Mouse (Mus musculus) myocyte (in vitro differentiated cells): ENCODE data around the gene Mertk. TPM values are rescaled to one million over a fixed set of nuclear protein-coding genes. Genes with fewer than 3 reads are reported as not detected.

ENCODE experiments used
- H3K27me3 ChIP-seq: one replicate; pipeline ENCODE4 v1.6.1; 2011; ENCODE audit not compliant: control insufficient read depth, insufficient read depth, insufficient read length
- H3K36me3 ChIP-seq: one replicate; pipeline ENCODE4 v1.6.1; 2011; ENCODE audit not compliant: control insufficient read depth, insufficient read depth
- H3K4me2 ChIP-seq: one replicate; pipeline ENCODE4 v1.6.1; 2011; ENCODE audit warnings: low read depth, control low read depth
- H3K4me3 ChIP-seq: one replicate; pipeline ENCODE4 v1.5.1; 2011; ENCODE audit warnings: mild to moderate bottlenecking, control low read depth, moderate library complexity
- H3K79me2 ChIP-seq: one replicate; pipeline ENCODE4 v1.6.1; 2011; ENCODE audit not compliant: control insufficient read depth, insufficient read depth
- H3ac ChIP-seq: one replicate; pipeline ENCODE4 v1.6.1; 2011; ENCODE audit not compliant: control insufficient read depth, insufficient read length
- CEBPB ChIP-seq: IDR thresholded peaks from 2 replicates; pipeline ENCODE4 v1.6.1; 2011; ENCODE audit warnings: mild to moderate bottlenecking, moderate library complexity; ENCODE audit not compliant: poor library complexity, insufficient read depth, severe bottlenecking
- E2F4 ChIP-seq: IDR thresholded peaks from one replicate; pipeline ENCODE4 v1.6.1; 2011; ENCODE audit warnings: mild to moderate bottlenecking, control low read depth, moderate library complexity; ENCODE audit not compliant: insufficient read depth
- MAX ChIP-seq: IDR thresholded peaks from one replicate; pipeline ENCODE4 v1.6.1; 2011; ENCODE audit warnings: low read depth, mild to moderate bottlenecking, control low read depth
- MYOD1 ChIP-seq, 3 experiments: IDR thresholded peaks; one replicate each; pipeline ENCODE4 v1.6.1; 2011; ENCODE audit warnings: control low read depth in 2 of 3, low read depth in 2 of 3, mild to moderate bottlenecking in 2 of 3, moderate library complexity in 1 of 3; ENCODE audit not compliant: insufficient read length in 2 of 3, control insufficient read depth in 1 of 3
- MYOG ChIP-seq, 3 experiments: IDR thresholded peaks; one replicate each; pipeline ENCODE4 v1.6.1; 2011; ENCODE audit warnings: control low read depth in 2 of 3, low read depth in 2 of 3, mild to moderate bottlenecking in 2 of 3; ENCODE audit not compliant: insufficient read length in 2 of 3, control insufficient read depth in 1 of 3, insufficient read depth in 1 of 3
- POLR2A ChIP-seq: IDR thresholded peaks from one replicate; pipeline ENCODE4 v1.6.1; 2011; ENCODE audit warnings: low read depth, mild to moderate bottlenecking, control low read depth, moderate library complexity; ENCODE audit not compliant: insufficient read length
- POLR2AphosphoS2 ChIP-seq: IDR thresholded peaks from one replicate; pipeline ENCODE4 v1.6.1; 2011; ENCODE audit warnings: low read depth, control low read depth; ENCODE audit not compliant: insufficient read length
- REST ChIP-seq: IDR thresholded peaks from one replicate; pipeline ENCODE4 v1.6.1; 2011; ENCODE audit warnings: mild to moderate bottlenecking, control low read depth, moderate library complexity; ENCODE audit not compliant: insufficient read depth, insufficient read length
- SRF ChIP-seq: IDR thresholded peaks from one replicate; pipeline ENCODE4 v1.6.1; 2011; ENCODE audit warnings: low read depth; ENCODE audit not compliant: control insufficient read depth, insufficient read length
- TCF12 ChIP-seq: IDR thresholded peaks from one replicate; pipeline ENCODE4 v1.6.1; 2011; ENCODE audit warnings: mild to moderate bottlenecking, control low read depth; ENCODE audit not compliant: poor library complexity, insufficient read depth, severe bottlenecking
- TCF3 ChIP-seq: IDR thresholded peaks from one replicate; pipeline ENCODE4 v1.6.1; 2011; ENCODE audit warnings: low read depth, control low read depth; ENCODE audit not compliant: insufficient read length
- USF1 ChIP-seq: IDR thresholded peaks from one replicate; pipeline ENCODE4 v1.6.1; 2011; ENCODE audit warnings: low read depth, mild to moderate bottlenecking, control low read depth, moderate library complexity
- polyA plus RNA-seq: library from polyadenylated mRNA; unstranded; fragments of >200 nt; fragmentation: generic; extraction: Trizol; gene quantifications from one replicate; pipeline ENCODE4 v1.2.1, GENCODE M21; 2012; ENCODE audit warnings: missing spikeins

Gene Mertk
- polyA plus RNA-seq, 1 experiment, result 0.89 TPM

DNA sequence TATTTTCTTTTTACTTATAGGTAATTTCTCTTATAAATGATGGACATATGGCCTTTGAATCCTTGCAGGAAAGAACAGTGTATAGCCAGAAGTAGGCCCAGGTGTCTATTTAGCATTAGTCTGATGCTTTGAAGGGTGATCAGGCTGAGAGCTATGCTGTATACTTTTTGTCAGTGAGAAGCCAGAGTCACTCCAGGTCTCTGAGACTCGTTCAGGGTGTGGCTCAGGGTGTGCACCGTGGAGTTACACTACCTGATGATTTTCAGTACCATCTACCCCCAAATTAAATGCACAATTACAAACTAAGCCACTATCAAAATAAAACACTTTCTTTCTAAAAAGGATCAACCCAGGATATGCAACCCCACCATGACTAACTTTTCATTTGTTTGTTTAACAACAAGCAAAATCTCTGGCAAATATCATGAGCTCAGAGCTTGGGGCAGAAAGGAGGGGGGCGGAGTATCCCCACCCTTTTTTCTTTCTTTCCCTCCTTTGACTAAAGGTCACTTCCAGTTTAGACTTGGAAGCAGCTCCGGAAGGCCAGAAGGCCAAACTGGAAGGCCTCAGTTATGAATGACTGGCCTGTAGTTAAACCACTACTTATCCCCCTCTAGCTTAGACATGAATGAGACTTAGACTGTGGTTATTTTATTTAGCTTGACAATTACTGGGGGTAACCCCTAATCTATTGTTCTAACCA is 69.9 kb downstream of the Mertk start:
- no peaks in the 10 kb centered on the region for H3K36me3 ChIP-seq
- H3K27me3 ChIP-seq, result no peaks in the 10 kb centered on the region
- no peak overlapping the region for H3K4me3 ChIP-seq

DNA sequence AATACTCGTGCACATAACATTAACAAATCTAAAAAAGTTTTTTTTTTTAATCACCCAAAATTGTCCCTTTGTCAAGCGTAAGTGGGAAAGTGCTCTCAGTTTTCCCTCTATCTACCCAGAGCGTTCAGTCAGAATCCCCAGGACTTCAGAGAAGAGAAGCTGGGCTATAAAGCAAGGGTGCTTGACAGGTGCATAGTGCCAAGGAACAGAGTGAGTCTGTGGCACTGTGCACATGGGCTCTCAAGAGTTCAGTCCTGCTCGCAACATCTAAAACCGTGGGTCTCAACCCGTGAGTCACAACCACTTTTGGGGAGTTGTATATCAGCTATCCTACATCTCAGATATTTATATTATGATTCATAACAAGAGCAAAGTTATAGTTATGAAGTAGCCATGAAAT is 71.8 kb downstream of the Mertk start:
- TF ChIP-seq TCF3, result no peak
- TF ChIP-seq MYOD1 (IDR thresholded peaks at IDR 0.05; ENCODE audit: control insufficient read depth in 1 of 3, insufficient read length in 2 of 3, low read depth in 2 of 3), result peak in 2 of 3 experiments; percentile 50
- TF ChIP-seq MAX, result no peak
- no peak for TF ChIP-seq POLR2A
- no peak for TF ChIP-seq REST
- Histone ChIP-seq H3K36me3 (no peaks in the 10 kb centered on the region), H3K79me2 (no peaks in the 10 kb centered on the region), H3K27me3 (no peaks in the 10 kb centered on the region), H3K4me3 (no peak overlapping the region), H3K4me2 (peak overlapping the region; percentile 51), H3ac (no peak overlapping the region)

More for the DNA sequence above, 69.9 kb downstream of the Mertk start:
- Histone ChIP-seq H3K4me2 (no peak overlapping the region), H3ac (no peak overlapping the region), H3K79me2 (no peaks in the 10 kb centered on the region)
- TF ChIP-seq CEBPB, result no peak
- TF ChIP-seq USF1, result no peak
- no peak for TF ChIP-seq TCF3
- TF ChIP-seq E2F4, result no peak
- no peak for TF ChIP-seq TCF12
- no peak for TF ChIP-seq REST
- no peak for TF ChIP-seq POLR2AphosphoS2
- TF ChIP-seq MYOG (IDR thresholded peaks at IDR 0.05; ENCODE audit: control insufficient read depth in 1 of 3, insufficient read depth in 1 of 3, insufficient read length in 2 of 3, low read depth in 2 of 3), result no peak
- no peak for TF ChIP-seq MYOD1 (IDR thresholded peaks at IDR 0.05; ENCODE audit: control insufficient read depth in 1 of 3, insufficient read length in 2 of 3, low read depth in 2 of 3)
- TF ChIP-seq POLR2A, result no peak
- TF ChIP-seq SRF, result no peak
- no peak for TF ChIP-seq MAX

DNA sequence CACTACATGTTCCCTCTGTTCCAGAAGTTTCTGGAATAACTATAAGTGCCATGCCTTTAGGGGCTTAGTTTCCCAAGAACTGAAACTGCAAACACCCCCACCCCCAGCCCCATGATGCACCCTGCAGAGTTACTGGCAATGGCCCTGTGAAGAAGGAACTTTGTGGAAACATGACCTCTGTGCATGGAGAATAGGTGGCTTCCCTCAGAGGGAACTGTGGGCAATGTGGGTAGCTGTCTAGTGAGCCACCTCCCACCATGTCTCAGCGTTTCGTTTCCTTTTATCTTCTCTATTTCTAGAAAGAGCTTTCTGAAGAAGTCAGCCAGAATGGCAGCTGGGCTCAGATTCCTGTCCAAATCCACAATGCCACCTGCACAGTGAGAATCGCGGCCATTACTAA is 72.3 kb downstream of the Mertk start:
- H3K4me2 ChIP-seq, result peak overlapping the region; percentile 51
- no peak overlapping the region for H3K4me3 ChIP-seq
- no peaks in the 10 kb centered on the region for H3K79me2 ChIP-seq
- no peaks in the 10 kb centered on the region for H3K27me3 ChIP-seq
- no peaks in the 10 kb centered on the region for H3K36me3 ChIP-seq
- H3ac ChIP-seq, result no peak overlapping the region
- peak in 1 of 3 experiments; percentile 38 for TF ChIP-seq MYOG (IDR thresholded peaks at IDR 0.05; ENCODE audit: control insufficient read depth in 1 of 3, insufficient read depth in 1 of 3, insufficient read length in 2 of 3, low read depth in 2 of 3)
- peak in 1 of 3 experiments; percentile 50 for TF ChIP-seq MYOD1 (IDR thresholded peaks at IDR 0.05; ENCODE audit: control insufficient read depth in 1 of 3, insufficient read length in 2 of 3, low read depth in 2 of 3)
- TF ChIP-seq TCF3, result no peak

DNA sequence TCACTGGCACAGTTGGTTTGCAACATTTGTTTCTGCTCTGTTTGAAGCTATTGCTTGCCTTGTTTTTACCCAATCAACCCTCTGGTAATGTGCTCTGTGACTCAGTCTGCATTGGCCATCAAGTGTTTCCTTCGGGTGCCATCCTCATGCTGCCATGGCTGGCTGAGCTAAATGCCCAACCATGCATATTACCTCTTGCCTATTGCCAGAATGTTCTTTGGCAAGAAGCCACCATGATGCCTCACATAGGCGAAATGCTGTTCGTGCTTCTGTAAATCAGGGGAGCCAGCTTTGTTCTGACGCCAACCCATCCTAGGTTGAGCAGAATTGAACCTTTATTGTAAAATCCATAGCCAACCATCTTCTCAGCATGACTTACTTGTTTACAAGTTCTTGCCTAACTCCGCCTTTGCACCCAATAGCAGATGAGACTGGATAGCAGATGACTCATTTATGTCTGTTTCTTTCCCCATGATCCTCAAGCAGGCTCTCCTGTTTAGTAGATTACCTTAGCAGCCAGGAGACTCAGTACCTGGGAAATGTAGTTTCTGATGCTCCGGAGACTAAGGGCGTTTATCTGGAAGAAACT is 73.1 kb downstream of the Mertk start:
- Histone ChIP-seq H3ac (no peak overlapping the region), H3K36me3 (no peaks in the 10 kb centered on the region), H3K4me2 (no peak overlapping the region), H3K4me3 (no peak overlapping the region), H3K27me3 (no peaks in the 10 kb centered on the region), H3K79me2 (no peaks in the 10 kb centered on the region)
- TF ChIP-seq E2F4, result no peak
- no peak for TF ChIP-seq MYOG (IDR thresholded peaks at IDR 0.05; ENCODE audit: control insufficient read depth in 1 of 3, insufficient read depth in 1 of 3, insufficient read length in 2 of 3, low read depth in 2 of 3)
- TF ChIP-seq MYOD1 (IDR thresholded peaks at IDR 0.05; ENCODE audit: control insufficient read depth in 1 of 3, insufficient read length in 2 of 3, low read depth in 2 of 3), result no peak
- TF ChIP-seq SRF, result no peak
- no peak for TF ChIP-seq POLR2AphosphoS2
- TF ChIP-seq TCF12, result no peak
- no peak for TF ChIP-seq CEBPB
- no peak for TF ChIP-seq USF1

DNA sequence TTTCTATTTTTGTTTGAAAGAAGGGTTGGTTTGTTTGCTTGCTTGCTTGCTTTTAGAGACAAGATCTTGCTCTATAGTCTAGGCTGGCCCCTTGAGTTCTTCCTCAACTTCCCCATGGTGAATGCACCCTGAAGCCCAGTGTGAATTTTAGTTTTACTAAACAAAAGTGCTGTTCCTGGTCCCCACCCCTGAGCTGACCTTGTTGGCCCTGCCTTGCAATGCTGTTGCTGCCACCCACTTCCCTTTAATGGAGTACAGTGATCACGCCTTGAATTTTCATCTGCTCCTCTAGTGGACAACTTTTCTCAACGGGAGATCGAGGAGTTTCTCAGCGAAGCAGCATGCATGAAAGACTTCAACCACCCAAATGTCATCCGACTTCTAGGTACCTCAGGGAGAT is 83.5 kb downstream of the Mertk start:
- H3K4me3 ChIP-seq, result no peak overlapping the region
- no peak overlapping the region for H3K4me2 ChIP-seq
- no peaks in the 10 kb centered on the region for H3K79me2 ChIP-seq
- H3K36me3 ChIP-seq, result no peaks in the 10 kb centered on the region
- no peak overlapping the region for H3ac ChIP-seq
- TF ChIP-seq E2F4 (no peak), TCF12 (no peak), MYOD1 (IDR thresholded peaks at IDR 0.05; ENCODE audit: control insufficient read depth in 1 of 3, insufficient read length in 2 of 3, low read depth in 2 of 3) (no peak), USF1 (no peak), TCF3 (no peak), REST (no peak), CEBPB (no peak), SRF (no peak), POLR2A (no peak), POLR2AphosphoS2 (no peak), MYOG (IDR thresholded peaks at IDR 0.05; ENCODE audit: control insufficient read depth in 1 of 3, insufficient read depth in 1 of 3, insufficient read length in 2 of 3, low read depth in 2 of 3) (no peak), MAX (no peak)
- no peaks in the 10 kb centered on the region for H3K27me3 ChIP-seq
